Mouse (Mus musculus): ENCODE results near the gene Ppp4c.

DNA sequence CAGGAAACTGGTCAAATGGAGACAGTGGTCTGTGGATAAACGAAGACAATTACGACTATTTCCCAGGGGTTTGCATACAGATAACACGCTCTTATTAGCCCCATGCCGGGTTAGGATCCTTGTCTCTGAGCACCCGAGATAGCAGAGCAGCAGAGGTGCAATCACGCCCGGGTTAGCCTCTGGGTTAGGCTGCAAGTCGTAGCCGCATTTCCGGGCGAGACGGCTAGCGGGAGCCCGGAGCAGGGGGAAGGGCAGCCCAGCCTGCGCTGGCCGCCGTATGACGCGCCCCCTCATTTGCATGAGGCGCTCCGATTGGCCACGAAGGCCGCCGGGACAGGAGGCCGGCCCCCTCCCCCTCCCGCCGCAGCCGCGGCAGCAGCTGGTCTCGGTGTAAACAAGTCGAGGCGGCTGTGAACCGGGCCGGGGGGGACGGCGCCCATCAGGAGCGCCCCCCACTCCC, 15.7 kb downstream of the Ppp4c start, which contains the start of gene Ypel3:
- TF ChIP-seq USF1 (IDR thresholded peaks at IDR 0.05; ENCODE audit: low read depth) (no peak), POLR2A (IDR thresholded peaks at IDR 0.05; ENCODE audit: insufficient read length, low read depth) (peak; percentile 64), MYOG (IDR thresholded peaks at IDR 0.05; ENCODE audit: control insufficient read depth in 1 of 3, insufficient read depth in 1 of 3, insufficient read length in 2 of 3, low read depth in 2 of 3) (peak; percentile 29 to 93 (median 80)), E2F4 (IDR thresholded peaks at IDR 0.05; ENCODE audit: insufficient read depth) (no peak), POLR2AphosphoS2 (IDR thresholded peaks at IDR 0.05; ENCODE audit: insufficient read length, low read depth) (peak; percentile 81), CEBPB (IDR thresholded peaks at IDR 0.05; ENCODE audit: insufficient read depth, poor library complexity, severe bottlenecking) (no peak), REST (IDR thresholded peaks at IDR 0.05; ENCODE audit: insufficient read depth, insufficient read length) (no peak)
